Mouse (Mus musculus) cerebral cortex, adult 2 months (tissue): ENCODE results near the gene Med13.

Source experiments
- WGBS: fragments of 180-500 bp; shearing (Covaris S2); methylation state at CpG from one replicate; pipeline ENCODE4 v1.1.7; 2018; 5-methylcytosine and 5-hydroxymethylcytosine counted together

The Med13 gene

DNA sequence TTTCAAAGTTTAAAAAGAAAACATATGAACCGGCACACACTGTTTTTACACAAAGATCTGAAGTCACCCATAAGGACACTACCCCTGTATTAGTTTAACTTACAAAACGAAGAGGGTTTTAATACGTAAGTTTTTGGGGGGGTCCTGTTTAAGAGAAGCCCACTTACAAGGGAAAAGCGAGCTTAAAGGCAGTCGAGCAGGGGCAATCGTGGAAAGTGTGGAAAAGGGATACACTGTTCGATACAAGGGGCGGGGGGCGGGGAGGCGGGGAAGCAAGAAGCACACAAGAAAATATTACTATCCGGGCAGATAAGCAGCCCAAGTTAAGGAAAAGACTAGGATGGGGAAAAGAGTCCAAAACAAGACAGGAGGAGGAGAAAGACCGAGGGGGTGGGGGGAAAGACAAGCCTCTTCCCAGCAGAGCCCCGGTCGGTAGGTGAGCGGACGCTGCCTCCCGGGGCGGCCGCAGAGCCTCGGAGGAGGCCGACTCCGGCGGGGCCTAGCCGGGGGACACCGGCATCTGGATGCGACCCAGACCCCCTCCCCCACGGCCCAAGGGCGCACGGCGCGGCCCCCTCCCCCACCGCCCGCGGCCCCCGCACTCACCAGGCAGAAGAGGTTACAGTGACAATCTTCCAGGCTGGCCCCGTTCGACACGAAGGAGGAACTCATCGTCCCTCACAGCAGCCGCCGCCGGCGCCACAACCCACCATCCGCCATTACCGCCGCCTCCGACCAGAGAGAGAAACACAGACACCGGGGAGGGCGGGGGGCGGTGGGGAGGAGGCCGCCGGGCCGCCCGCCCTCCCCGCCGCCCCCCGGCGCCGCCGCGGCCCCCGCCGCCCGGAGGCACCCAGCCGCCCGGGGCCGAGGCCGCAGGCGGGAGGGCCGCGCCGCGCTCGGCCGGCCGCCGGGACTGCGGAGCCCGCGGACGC, at the start of gene Med13:
Gene Med13 (minus strand): TSS at position 749 of the 935 bp plus-strand sequence.
- WGBS = 1% methylated on average over 69 of the region's 81 CpGs

DNA sequence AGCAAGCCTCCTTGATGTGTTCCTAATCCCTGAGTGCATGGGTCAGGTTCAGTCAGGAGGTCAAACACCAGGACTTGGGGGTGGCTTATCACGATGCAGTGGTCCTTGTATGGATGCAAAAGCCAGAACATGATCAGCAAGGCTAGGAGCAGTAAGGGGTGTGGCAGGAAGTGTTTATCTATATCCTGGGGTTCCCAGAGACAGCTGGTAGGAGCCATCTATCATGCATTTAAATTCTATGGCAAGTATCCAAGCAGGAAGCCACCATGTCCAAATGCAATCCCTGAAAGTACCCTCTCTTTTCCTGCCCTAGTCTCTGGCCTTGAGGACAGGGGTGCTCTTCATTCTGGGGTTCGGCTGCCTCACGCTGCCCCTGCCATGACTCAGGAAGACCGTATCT, 47.2 kb upstream of the Med13 start:
- 81% methylated on average over 4 of the region's 4 CpGs for WGBS

DNA sequence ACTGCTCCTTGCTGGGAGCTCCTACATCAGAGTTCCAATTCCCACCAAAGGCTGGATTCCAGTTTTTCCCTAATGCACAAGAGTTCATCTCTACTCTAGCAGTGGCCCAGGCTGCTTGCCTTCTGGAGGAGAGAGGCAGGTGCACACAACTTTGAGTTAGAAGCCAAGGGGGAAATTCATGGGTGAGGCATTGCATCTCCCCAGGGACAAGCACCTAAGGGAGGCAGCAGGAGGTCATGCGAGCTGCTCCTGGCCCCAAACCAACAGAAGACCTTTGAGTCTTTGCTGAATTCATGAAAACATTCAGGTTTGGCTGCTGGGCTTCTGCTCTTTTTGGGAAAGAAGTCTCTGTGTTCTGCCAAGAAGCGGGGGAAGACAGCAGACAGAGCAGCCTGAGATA, 46.4 kb upstream of the Med13 start:
- 73% methylated on average over 2 of the region's 2 CpGs for WGBS

- WGBS = 83% methylated on average over 9 of the region's 9 CpGs
Measured at GRCm38 (mm10) chr11:86399241-86400107, 42.1 kb upstream of the Med13 start.

DNA sequence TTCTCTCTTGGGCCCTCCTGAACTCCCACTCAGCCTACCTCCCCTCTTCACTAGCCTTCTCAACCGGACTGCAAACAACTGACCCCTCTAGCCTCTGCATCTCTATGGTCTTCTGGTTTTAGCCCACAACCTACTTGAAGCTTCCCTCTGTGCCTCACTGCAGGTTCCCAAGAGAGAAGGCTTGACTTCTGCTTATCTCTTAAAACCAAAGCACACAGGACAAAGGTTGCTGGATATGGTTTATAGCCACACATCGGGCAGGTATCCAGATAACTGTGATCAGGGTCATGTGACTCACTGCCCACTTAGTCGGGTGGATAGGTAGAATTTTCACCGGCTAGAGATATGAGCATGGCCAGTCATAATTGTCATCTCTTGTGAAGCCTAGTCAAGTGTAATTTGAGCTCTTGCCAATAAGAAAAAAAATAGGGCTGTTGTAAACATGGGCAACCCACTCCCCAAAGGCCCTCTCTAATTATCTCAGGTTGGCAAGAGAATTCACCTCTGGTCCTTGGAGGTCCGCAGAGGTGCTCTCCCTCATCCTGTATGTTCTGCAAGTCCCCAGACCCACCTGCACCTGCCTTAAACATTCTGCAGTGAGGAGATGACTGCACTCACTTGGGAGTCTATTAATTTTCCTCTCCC, 39.7 kb upstream of the Med13 start:
- 82% methylated on average over 5 of the region's 5 CpGs for WGBS

DNA sequence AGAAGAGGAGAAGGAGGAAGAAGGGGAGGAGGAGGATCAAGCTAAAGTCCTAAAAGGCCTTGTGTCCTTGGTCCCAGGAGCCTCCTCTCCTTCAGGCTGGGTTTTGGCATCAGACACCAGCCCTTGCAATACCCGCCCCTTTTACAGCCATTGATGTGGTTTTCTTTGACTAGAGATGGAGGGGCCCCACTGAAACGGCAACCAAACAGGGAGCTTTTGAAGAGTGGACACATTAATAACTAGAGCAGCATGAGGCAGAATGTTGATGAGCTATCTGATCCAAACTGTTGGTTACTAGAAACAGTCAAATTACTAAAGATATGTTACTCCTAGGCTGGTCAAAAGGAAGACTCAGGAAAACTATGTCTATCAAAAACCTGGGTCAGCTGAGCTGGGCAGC, 39.1 kb upstream of the Med13 start:
- 71% methylated on average over 2 of the region's 2 CpGs for WGBS

DNA sequence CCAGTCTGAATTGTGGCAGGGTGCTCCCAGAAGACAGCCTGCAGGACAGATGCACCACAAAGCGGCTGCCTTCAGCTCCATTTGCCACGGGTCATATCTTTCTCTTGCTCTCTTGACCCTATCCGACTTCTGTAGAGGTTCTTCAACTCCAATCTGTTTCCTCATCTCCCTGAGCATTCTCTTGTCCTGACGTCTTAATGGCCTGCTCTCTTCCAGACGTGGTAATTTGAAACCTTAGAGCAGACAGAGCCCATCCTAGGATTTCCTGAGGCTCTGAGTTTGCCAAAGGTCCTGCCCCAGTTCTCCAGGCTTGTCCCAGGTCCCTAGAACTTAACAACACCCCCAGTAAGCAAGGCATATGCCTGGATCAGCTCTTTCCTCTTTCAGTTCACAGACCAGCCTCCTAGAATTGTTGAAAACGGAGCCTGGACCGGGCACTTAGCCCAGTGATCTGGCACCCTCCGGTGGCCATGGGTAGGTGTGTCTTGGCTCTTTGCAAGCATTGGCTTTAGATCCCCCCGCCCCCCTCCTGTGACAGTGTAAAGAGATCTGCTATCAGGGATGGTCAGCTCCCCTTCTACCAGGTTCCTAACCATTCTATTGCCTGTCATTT, 38.2 kb upstream of the Med13 start:
- WGBS = 42% methylated on average over 9 of the region's 9 CpGs

GRCm38 (mm10) chr11:86395100-86395499, 37.7 kb upstream of the Med13 start:
- WGBS = 97% methylated on average over 4 of the region's 4 CpGs

DNA sequence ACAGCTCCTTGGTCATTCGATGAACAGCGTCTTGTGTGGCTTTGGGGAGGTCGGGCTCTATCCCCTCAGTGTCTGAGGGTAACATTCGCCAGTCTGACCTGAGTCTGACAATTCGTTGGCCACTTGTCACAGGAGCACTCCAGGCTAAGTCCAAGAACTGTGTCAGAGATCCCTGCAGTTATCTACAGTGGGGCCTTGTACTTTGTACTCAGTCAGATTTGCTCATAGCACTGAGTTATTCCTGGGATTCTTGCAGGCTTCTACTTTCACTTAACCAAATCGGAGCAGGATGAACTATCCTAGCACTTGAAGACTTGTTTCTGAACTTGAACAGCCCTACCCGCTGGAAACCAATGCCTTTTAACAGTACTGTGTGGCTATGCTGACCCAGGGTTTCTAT, 34.3 kb upstream of the Med13 start:
- 92% methylated on average over 7 of the region's 7 CpGs for WGBS

GRCm38 (mm10) chr11:86390308-86390707, 32.9 kb upstream of the Med13 start:
- 67% methylated on average over 1 of the region's 1 CpGs for WGBS

DNA sequence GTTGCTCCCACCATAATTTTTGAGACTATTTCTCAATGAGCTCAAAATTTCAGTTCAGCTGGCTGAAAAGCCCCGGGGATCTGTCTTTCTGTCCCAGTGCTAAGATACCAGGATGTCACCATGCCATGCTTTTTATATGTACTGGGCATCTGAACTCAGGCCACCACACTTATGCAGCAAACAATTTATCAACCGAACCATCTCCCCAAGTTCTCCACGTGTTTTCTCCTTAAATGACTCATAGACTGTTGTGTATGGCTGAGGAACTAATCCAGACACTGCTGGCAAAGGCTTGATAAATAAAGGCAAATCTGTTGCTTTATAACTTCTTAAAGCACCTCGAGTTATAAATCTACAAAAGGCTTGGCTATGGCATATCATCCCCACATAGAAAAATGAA, 32.1 kb upstream of the Med13 start:
- 69% methylated on average over 4 of the region's 4 CpGs for WGBS

GRCm38 (mm10) chr11:86388821-86389480, 31.5 kb upstream of the Med13 start:
- WGBS = 72% methylated on average over 13 of the region's 13 CpGs

DNA sequence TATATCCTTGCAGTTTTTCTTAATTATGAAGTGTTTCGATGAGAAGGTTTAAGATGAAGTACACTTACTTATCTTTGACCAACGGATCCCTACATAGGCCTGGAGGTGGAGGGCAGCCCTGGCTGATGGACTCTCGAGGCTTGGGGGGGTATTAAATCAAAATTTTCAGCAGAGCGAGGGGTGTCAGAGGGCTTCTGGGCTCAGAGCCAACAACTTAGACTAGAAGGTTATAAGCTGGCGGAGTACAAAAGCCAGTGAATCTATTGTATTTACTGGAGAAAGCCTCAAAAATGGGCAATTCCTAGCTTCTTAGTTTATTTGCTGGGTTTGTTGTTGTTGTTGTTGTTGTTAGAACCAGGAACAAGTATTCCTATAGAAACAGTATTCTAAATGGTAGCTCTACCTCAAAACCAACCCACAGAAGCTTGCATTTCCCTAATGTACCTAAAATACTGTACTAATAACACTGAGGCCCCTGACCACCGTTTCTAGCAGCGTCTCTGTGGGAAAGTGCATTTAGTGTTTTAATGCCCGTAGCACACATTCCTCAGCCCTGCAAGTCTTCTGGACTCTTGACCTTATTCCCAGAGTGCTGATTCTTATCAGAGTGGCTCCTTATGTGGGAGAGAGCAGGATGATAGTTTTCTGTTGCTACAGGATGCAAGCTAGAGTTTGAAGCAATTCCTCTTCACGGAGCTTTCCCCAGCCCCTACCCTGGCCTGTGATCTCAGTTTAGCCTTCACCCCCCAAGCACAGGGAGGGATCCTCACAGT, 29.9 kb upstream of the Med13 start:
- WGBS = 71% methylated on average over 9 of the region's 9 CpGs

DNA sequence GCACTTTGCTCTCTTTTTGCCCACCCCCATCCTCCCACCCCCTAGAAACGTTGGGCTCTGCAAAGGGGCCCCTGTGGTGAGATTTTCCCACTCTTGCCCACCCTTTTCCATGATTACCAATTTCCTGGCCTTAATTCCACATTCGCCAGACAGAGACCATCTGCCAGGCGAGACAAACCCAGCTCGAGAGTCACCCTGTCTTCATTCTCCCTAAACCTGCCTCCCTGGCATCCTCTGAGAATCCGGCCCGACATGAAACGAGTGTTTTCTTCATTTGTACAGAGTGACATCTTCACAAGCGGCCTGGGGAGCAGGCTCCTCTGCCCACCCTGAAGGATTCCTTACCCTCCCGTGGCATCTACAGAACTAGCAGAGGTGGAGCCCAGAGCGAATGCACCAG, 29.2 kb upstream of the Med13 start:
- 45% methylated on average over 10 of the region's 10 CpGs for WGBS

DNA sequence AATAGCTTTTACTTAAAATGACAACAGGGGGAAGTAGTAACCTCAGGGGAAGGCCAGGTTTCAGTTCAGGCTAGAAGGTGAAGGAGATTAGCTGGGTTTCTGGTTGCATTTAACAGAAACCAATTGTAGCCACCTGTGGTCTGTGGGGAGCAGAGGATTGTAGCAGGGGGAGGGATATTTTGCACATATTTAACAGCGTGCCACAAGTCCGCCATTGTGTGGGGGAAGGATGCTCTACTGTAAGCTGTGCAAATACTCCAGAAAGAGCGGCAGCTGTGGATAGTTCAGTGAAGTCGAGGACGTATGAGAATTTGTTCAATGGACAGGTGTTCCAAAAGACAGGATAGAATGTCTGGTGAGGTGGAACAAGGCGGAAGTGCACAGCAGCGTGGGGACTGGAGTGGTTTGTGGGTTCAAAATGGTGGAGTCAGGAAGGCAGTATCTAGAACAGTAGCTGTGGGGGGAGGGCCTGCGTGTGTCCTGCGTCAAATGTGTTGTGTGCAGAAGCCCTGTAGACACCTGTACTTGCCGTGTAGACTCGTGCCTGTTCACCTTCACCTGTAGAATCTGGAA, 28.4 kb upstream of the Med13 start:
- WGBS = 87% methylated on average over 11 of the region's 11 CpGs

- WGBS = 90% methylated on average over 3 of the region's 3 CpGs
Measured at GRCm38 (mm10) chr11:86384141-86384540, 26.7 kb upstream of the Med13 start.

DNA sequence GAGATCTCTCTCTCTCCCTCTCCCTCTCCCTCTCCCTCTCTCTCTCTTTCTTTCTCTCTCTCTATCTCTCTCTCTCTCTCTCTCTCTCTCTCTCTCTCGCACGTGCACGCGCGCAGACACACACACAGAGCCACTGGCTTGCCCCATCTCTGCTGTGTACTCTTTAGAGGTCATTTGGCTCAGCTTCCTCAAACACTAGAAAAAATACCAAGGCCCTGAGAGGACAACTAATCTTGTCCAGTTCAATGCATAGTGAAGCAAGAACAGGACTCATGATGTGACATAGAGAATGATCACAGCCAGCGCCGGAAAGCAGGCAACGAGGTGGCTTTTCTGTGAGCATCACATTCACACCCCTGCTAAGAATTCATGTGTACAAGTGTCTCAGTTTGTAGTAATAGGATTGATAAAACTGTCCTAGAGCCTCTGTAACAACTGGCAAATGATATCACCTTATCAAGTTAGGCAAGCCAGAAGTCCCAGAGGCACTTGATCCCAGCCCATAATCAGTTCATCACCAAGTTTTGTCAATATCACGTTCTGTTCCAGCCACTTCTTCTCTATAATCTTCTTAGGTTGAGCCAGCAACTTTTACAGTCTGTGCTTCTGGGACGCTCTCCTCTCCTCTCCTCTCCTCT, 25.2 kb upstream of the Med13 start:
- 93% methylated on average over 10 of the region's 10 CpGs for WGBS

DNA sequence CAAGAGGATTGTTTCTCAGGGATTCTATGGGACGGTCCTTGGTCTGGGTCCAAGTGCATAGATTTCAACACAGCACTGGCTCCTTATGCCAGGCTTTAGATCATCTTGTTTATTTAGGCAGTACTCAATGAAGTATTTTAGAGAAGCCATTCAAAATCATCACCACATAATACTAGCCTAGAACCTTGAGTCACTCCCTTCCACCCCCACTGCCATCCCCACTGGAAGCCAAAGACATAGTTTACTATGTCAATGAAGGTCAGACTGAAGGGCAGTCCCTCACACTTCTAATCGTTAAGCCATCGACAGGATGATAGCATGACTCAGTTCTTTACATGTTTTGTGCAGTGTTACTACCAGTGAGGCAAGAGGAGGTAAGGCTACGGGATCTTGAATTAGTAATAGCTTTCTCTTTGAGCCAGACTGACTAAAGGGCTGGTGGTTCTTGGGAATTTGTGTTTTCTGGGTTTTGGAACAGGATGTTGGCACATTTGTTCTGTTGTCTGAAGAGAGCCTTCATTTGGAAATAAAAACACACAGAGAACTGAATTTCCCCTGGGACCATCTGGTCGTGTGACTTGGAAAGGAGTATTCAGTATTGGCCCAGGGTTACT, 24.2 kb upstream of the Med13 start:
- WGBS = 43% methylated on average over 5 of the region's 5 CpGs
